12 mouse cellular contexts compared by ENCODE assay signal in genomic region chr9:120835621-120836020, GRCm38 (mm10).
"Had no signal": no experiment of that assay in that cellular context is flagged by ENCODE, and none has a peak within 500 bp of the region (broad histone marks: within the 10 kb centered on the region; RNA-seq: fewer than 3 reads in every experiment).

No protein-coding gene starts in this region.

- DNase-seq: kidney, adult 18-20 months; kidney, adult 9 months; kidney, postnatal 25 days; layer of hippocampus, adult 9-11 months; liver; lung, adult 2 months; lung, postnatal 4 days; right cerebral cortex, adult 18-20 months; right cerebral cortex, postnatal 14 days; right cerebral cortex, postnatal 4 days; thymus, adult 18-20 months; thymus, postnatal 36 days had no signal
